ENCODE assay signal across 9 mouse cellular contexts in the genomic region with DNA sequence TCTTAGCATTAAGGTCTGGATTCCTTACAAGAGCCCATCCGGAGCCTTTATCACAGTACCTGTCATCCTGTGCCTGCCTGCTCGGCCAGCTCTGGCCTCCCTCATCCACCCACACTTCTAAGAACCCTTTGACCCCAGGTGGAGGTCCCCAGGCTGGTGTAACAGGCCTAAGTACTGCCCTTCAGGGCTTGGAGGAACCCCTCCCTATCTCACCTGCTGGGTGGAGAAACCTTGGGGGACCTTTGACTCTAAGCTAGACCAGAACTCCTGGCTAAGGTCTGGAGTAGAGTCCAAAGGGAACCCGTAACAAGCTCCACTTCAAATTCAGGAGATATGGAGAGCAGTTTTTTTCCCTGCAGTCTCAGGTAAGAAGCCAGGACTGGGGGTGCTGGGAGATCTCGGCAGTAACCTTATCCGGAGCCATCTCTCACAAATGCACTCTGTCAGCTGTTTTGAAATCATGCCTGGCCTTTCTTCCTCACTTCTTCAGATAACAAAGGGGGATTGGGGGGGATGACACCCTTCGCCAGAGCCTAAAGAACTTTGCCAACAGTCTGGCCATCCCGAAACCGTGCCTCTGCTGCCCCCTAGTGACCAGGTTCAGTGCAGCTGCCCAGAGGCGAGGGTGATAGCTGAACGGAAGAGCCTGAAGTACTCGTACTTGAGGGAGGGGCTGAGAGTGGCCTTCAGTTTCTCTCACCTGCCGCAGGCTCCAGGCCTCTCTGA. TPM values are rescaled to one million over a fixed set of nuclear protein-coding genes. Genes with fewer than 3 reads are reported as not detected.
DNase-seq lines count a peak whose midpoint lies in the region; ATAC-seq and TF ChIP-seq lines count a peak whose summit lies in the region.
"Had no signal": no experiment of that assay in that cellular context is flagged by ENCODE, and none has a peak within 500 bp of the region (broad histone marks: within the 10 kb centered on the region; RNA-seq: fewer than 3 reads in every experiment).

No protein-coding gene starts in this region.

- ATAC-seq in embryonic facial prominence, embryonic 11.5 days (replicated peaks; ENCODE audit: insufficient number of reproducible peaks, low FRiP score, low TSS enrichment, low read depth): no peak
- ATAC-seq in inflammation-experienced regulatory T-cells, adult 6 months: peak; percentile 53

- H3K9me3 ChIP-seq in embryonic facial prominence, embryonic 11.5 days (replicated peaks; ENCODE audit: control insufficient read depth, low read length): no peaks in the 10 kb centered on the region
- no peaks in the 10 kb centered on the region for H3K9me3 ChIP-seq in limb, embryonic 10.5 days (replicated peaks)
- H3K9me3 ChIP-seq: midbrain, embryonic 12.5 days had no signal

- H3K27me3 ChIP-seq in embryonic facial prominence, embryonic 11.5 days (ENCODE audit: control insufficient read depth, insufficient read depth, low read length): no peaks in the 10 kb centered on the region
- peaks cover 5% of the 10 kb centered on the region; the same call in 1 of the 2 replicates for H3K27me3 ChIP-seq in limb, embryonic 10.5 days (ENCODE audit: low read depth, poor library complexity, severe bottlenecking)
- no peaks in the 10 kb centered on the region for H3K27me3 ChIP-seq in thymus, adult 2 months (ENCODE audit: control insufficient read depth, insufficient read depth, low read length)
- H3K27me3 ChIP-seq: midbrain, embryonic 12.5 days had no signal

- H3K4me1 ChIP-seq in embryonic facial prominence, embryonic 11.5 days (ENCODE audit: control insufficient read depth, insufficient read depth, low read length): peaks cover 2% of the 10 kb centered on the region; the same call in 1 of the 2 replicates
- peaks cover 43% of the 10 kb centered on the region for H3K4me1 ChIP-seq in limb, embryonic 10.5 days
- H3K4me1 ChIP-seq in olfactory bulb, adult 2 months (ENCODE audit: control insufficient read depth, insufficient read depth, low read length): peaks cover 16% of the 10 kb centered on the region
- peaks cover 19% of the 10 kb centered on the region for H3K4me1 ChIP-seq in thymus, adult 2 months (replicated peaks; ENCODE audit: control insufficient read depth, insufficient read depth, low read length)

- no peak overlapping the region for H3K4me3 ChIP-seq in embryonic facial prominence, embryonic 11.5 days (ENCODE audit: low read depth, low read length)
- no peak overlapping the region for H3K4me3 ChIP-seq in limb, embryonic 10.5 days
- no peak overlapping the region for H3K4me3 ChIP-seq in olfactory bulb, adult 2 months (ENCODE audit: insufficient read depth, low read depth, low read length)
- no peak overlapping the region for H3K4me3 ChIP-seq in thymus, adult 2 months (ENCODE audit: control insufficient read depth, insufficient read depth, low read length)
- H3K4me3 ChIP-seq: midbrain, embryonic 12.5 days had no signal

- H3K27ac ChIP-seq in embryonic facial prominence, embryonic 11.5 days (replicated peaks; ENCODE audit: low read depth, low read length): no peak overlapping the region
- H3K27ac ChIP-seq in limb, embryonic 10.5 days: no peak overlapping the region
- no peak overlapping the region for H3K27ac ChIP-seq in olfactory bulb, adult 2 months (ENCODE audit: insufficient read depth, low read depth, low read length)
- no peak overlapping the region for H3K27ac ChIP-seq in thymus, adult 2 months (ENCODE audit: control insufficient read depth, insufficient read depth, low read length)
- H3K27ac ChIP-seq: midbrain, embryonic 12.5 days had no signal

- 20% methylated on average over 12 of the region's 12 CpGs for WGBS in embryonic facial prominence, embryonic 11.5 days
- WGBS in limb, embryonic 10.5 days: 24% methylated on average over 12 of the region's 12 CpGs
- 27% methylated on average over 12 of the region's 12 CpGs for WGBS in olfactory bulb, adult 2 months
- 36% methylated on average over 12 of the region's 12 CpGs for WGBS in thymus, adult 2 months

- DNase-seq in left cerebral cortex, adult 18-20 months (ENCODE audit: low spot score in 2 of 2): peak; percentile 73 to 84
- no peak for DNase-seq in left cerebral cortex, adult 11 months (ENCODE audit: low spot score)
- DNase-seq in adrenal gland, postnatal 14 days: peak; percentile 92
- DNase-seq in embryonic facial prominence, embryonic 11.5 days (ENCODE audit: low spot score): peak; percentile 85
- DNase-seq in limb, embryonic 10.5 days (ENCODE audit: low spot score): peak; percentile 92
- peak; percentile 92 for DNase-seq in thymus, adult 2 months

- H3K36me3 ChIP-seq in embryonic facial prominence, embryonic 11.5 days (replicated peaks; ENCODE audit: control insufficient read depth, insufficient read depth, low read depth, low read length): no peaks in the 10 kb centered on the region
- H3K36me3 ChIP-seq in limb, embryonic 10.5 days: no peaks in the 10 kb centered on the region
- H3K36me3 ChIP-seq in thymus, adult 2 months (ENCODE audit: control insufficient read depth, insufficient read depth, low read length): peaks cover 50% of the 10 kb centered on the region
- H3K36me3 ChIP-seq: midbrain, embryonic 12.5 days had no signal

- peak; percentile 89 for TF ChIP-seq CTCF in olfactory bulb, adult 2 months (IDR thresholded peaks at IDR 0.05; ENCODE audit: insufficient read depth, low read depth, low read length)
- TF ChIP-seq CTCF in thymus, adult 2 months (IDR thresholded peaks at IDR 0.05; ENCODE audit: borderline replicate concordance, control insufficient read depth, extremely low read depth, insufficient read depth, low read length, poor library complexity): peak; percentile 92

- no peak for TF ChIP-seq POLR2A in olfactory bulb, adult 2 months (IDR thresholded peaks at IDR 0.05; ENCODE audit: insufficient read depth, low read depth, low read length)
- no peak for TF ChIP-seq POLR2A in thymus, adult 2 months (IDR thresholded peaks at IDR 0.05; ENCODE audit: control insufficient read depth, extremely low read depth, insufficient read depth, low read length, poor library complexity)

- H3K4me2 ChIP-seq in embryonic facial prominence, embryonic 11.5 days (ENCODE audit: low read depth, low read length): no peak overlapping the region
- H3K4me2 ChIP-seq: midbrain, embryonic 12.5 days had no signal

- no peak overlapping the region for H3K9ac ChIP-seq in embryonic facial prominence, embryonic 11.5 days (replicated peaks; ENCODE audit: low read length)
- H3K9ac ChIP-seq: midbrain, embryonic 12.5 days had no signal

RNA-seq across cellular contexts. Expression of gene Tmem104, which starts 5.2 kb away (rescaled TPM):
- 10 to 100 TPM; 14.9 to 16.2 TPM for total RNA-seq in left cerebral cortex, adult 18-20 months (2021)
- total RNA-seq in adrenal gland, postnatal 14 days (2021): 9.0 and 15.7 TPM in 2 replicates
- 6.9 and 7.7 TPM in 2 replicates for polyA plus RNA-seq in embryonic facial prominence, embryonic 11.5 days (2014; fragmentation: Nextera tagmentation; extraction: Ambion mirVana)
- polyA plus RNA-seq in inflammation-experienced regulatory T-cells, adult 6 months (2017; shearing (Covaris generic)): 10 to 100 TPM in 1 of 3 experiments, 1 to 10 TPM in 2; 9.2 to 10.6 (median 9.8) TPM
- 9.1 and 9.8 TPM in 2 replicates for polyA plus RNA-seq in limb, embryonic 10.5 days (2016; fragmentation: Nextera tagmentation; extraction: Ambion mirVana)
- not detected in 2 replicates for polyA plus RNA-seq in olfactory bulb, adult 2 months (2012; ENCODE audit: insufficient read depth, insufficient read length, low replicate concordance, missing spikeins)
- 24.1 and 26.8 TPM in 2 replicates for polyA plus RNA-seq in thymus, adult 2 months (2012; rRNA removed)

RNA-seq across cellular contexts. Expression of gene Nat9, which starts 5.6 kb away (rescaled TPM):
- 10 to 100 TPM; 24.3 to 30.5 TPM for total RNA-seq in left cerebral cortex, adult 18-20 months (2021)
- total RNA-seq in adrenal gland, postnatal 14 days (2021): 26.4 and 30.6 TPM in 2 replicates
- polyA plus RNA-seq in embryonic facial prominence, embryonic 11.5 days (2014; fragmentation: Nextera tagmentation; extraction: Ambion mirVana): 15.5 and 19.5 TPM in 2 replicates
- 10 to 100 TPM; 14.2 to 21.0 (median 15.1) TPM for polyA plus RNA-seq in inflammation-experienced regulatory T-cells, adult 6 months (2017; shearing (Covaris generic))
- 15.6 and 22.7 TPM in 2 replicates for polyA plus RNA-seq in limb, embryonic 10.5 days (2016; fragmentation: Nextera tagmentation; extraction: Ambion mirVana)
- not detected in 2 replicates for polyA plus RNA-seq in olfactory bulb, adult 2 months (2012; ENCODE audit: insufficient read depth, insufficient read length, low replicate concordance, missing spikeins)
- polyA plus RNA-seq in thymus, adult 2 months (2012; rRNA removed): 9.8 and 11.8 TPM in 2 replicates

RNA-seq across cellular contexts. Expression of gene Slc9a3r1, which starts 18.9 kb away (rescaled TPM):
- total RNA-seq in left cerebral cortex, adult 18-20 months (2021): 10 to 100 TPM; 60.9 to 68.1 TPM
- 23.0 and 24.3 TPM in 2 replicates for total RNA-seq in adrenal gland, postnatal 14 days (2021)
- polyA plus RNA-seq in embryonic facial prominence, embryonic 11.5 days (2014; fragmentation: Nextera tagmentation; extraction: Ambion mirVana): 31.3 and 36.0 TPM in 2 replicates
- 100 to 1,000 TPM; 137 to 172 (median 165) TPM for polyA plus RNA-seq in inflammation-experienced regulatory T-cells, adult 6 months (2017; shearing (Covaris generic))
- 30.7 and 32.2 TPM in 2 replicates for polyA plus RNA-seq in limb, embryonic 10.5 days (2016; fragmentation: Nextera tagmentation; extraction: Ambion mirVana)
- polyA plus RNA-seq in olfactory bulb, adult 2 months (2012; ENCODE audit: insufficient read depth, insufficient read length, low replicate concordance, missing spikeins): 241 TPM in 1 of 2 replicates, not detected in the other
- 202 and 207 TPM in 2 replicates for polyA plus RNA-seq in thymus, adult 2 months (2012; rRNA removed)

RNA-seq across cellular contexts. Expression of gene Cd300lf, which starts 48.3 kb away (rescaled TPM):
- total RNA-seq in left cerebral cortex, adult 18-20 months (2021): under 1 TPM; 0.30 to 0.42 TPM
- 0.52 and 1.4 TPM in 2 replicates for total RNA-seq in adrenal gland, postnatal 14 days (2021)
- not detected in 2 replicates for polyA plus RNA-seq in embryonic facial prominence, embryonic 11.5 days (2014; fragmentation: Nextera tagmentation; extraction: Ambion mirVana)
- 1 to 10 TPM; 1.4 to 1.6 (median 1.5) TPM for polyA plus RNA-seq in inflammation-experienced regulatory T-cells, adult 6 months (2017; shearing (Covaris generic))
- polyA plus RNA-seq in limb, embryonic 10.5 days (2016; fragmentation: Nextera tagmentation; extraction: Ambion mirVana): 0.06 TPM in 1 of 2 replicates, not detected in the other
- polyA plus RNA-seq in olfactory bulb, adult 2 months (2012; ENCODE audit: insufficient read depth, insufficient read length, low replicate concordance, missing spikeins): not detected in 2 replicates
- 8.4 and 10.4 TPM in 2 replicates for polyA plus RNA-seq in thymus, adult 2 months (2012; rRNA removed)

Comparison
In these comparisons a context has a peak if more than half of its experiments do, and no peak if none do; other contexts are left out.
1. RNA of gene Nat9, which starts 5.6 kb away (polyA plus RNA-seq): 15.6 to 22.7 TPM in limb, embryonic 10.5 days, 15.5 to 19.5 TPM in embryonic facial prominence, embryonic 11.5 days, 14.2 to 21.0 TPM in inflammation-experienced regulatory T-cells, adult 6 months and 9.8 to 11.8 TPM in thymus, adult 2 months; not detected in olfactory bulb, adult 2 months; every median in the first group is over 10 times any median in the second.